Mouse (Mus musculus) lung, postnatal 0 days (tissue): ENCODE measurements around the gene Olfml2a. TPM values are rescaled to one million over a fixed set of nuclear protein-coding genes. Genes with fewer than 3 reads are reported as not detected.

Experiments
- ATAC-seq: fragments of 200-750 bp; cut with Nextera tagmentation; 2 replicates; pipeline ENCODE4 v1.8.0; 2017; ENCODE audit warnings: moderate library complexity
- DNase-seq: peaks from one replicate; pipeline ENCODE4 v3.0.0-alpha.2; 2016; ENCODE audit warnings: low spot score
- H3K27ac ChIP-seq: fragments of 300-500 bp; sonication (generic); 2 replicates; pipeline ENCODE4 v1.5.1; 2014; ENCODE audit warnings: antibody characterized with exemption, mild to moderate bottlenecking, low read length, mixed read lengths
- H3K27me3 ChIP-seq: fragments of 300-500 bp; sonication (generic); replicated peaks from 2 replicates; pipeline ENCODE4 v1.6.1; 2014; ENCODE audit warnings: low read length, mixed read lengths; ENCODE audit not compliant: insufficient read depth
- H3K36me3 ChIP-seq: fragments of 300-500 bp; sonication (generic); 2 replicates; pipeline ENCODE4 v1.6.1; 2014; ENCODE audit warnings: low read length, mixed read lengths; ENCODE audit not compliant: insufficient read depth
- H3K4me1 ChIP-seq: fragments of 300-500 bp; sonication (generic); 2 replicates; pipeline ENCODE4 v1.6.1; 2014; ENCODE audit warnings: antibody characterized with exemption, low read depth, low read length, mixed read lengths; ENCODE audit not compliant: insufficient read depth
- H3K4me2 ChIP-seq: fragments of 300-500 bp; sonication (generic); replicated peaks from 2 replicates; pipeline ENCODE4 v1.6.1; 2014; ENCODE audit warnings: low read depth, mild to moderate bottlenecking, low read length, moderate library complexity, mixed read lengths
- H3K4me3 ChIP-seq: fragments of 300-500 bp; sonication (generic); 2 replicates; pipeline ENCODE4 v1.5.1; 2014; ENCODE audit warnings: low read depth, low read length
- H3K9ac ChIP-seq: fragments of 300-500 bp; sonication (generic); replicated peaks from 2 replicates; pipeline ENCODE4 v1.6.1; 2014; ENCODE audit warnings: low read depth, mild to moderate bottlenecking
- H3K9me3 ChIP-seq: fragments of 300-500 bp; sonication (generic); 2 replicates; pipeline ENCODE4 v1.6.1; 2016; ENCODE audit warnings: low read length, mixed read lengths
- CTCF ChIP-seq: IDR thresholded peaks from 2 replicates; pipeline ENCODE4 v1.5.1; 2016; ENCODE audit warnings: antibody characterized with exemption, mild to moderate bottlenecking
- EP300 ChIP-seq: IDR thresholded peaks from 2 replicates; pipeline ENCODE4 v1.6.1; 2016; ENCODE audit warnings: antibody characterized with exemption, mild to moderate bottlenecking, control low read depth
- WGBS: fragments of 180-500 bp; shearing (Covaris S2); extraction: QIAGEN DNeasy Blood & Tissue Kit; methylation state at CpG from one replicate; pipeline ENCODE4 v1.1.7; 2014; 5-methylcytosine and 5-hydroxymethylcytosine counted together
- polyA plus RNA-seq: library from polyadenylated mRNA; unstranded; fragments of >200 nt; fragmentation: Nextera tagmentation; extraction: Ambion mirVana; gene quantifications from 2 replicates; pipeline ENCODE4 v1.2.1, GENCODE M21; 2015

Olfml2a gene
- polyA plus RNA-seq, 1 experiment from 2014 or later = 5.9 TPM

- no peak overlapping the region for H3K4me3 ChIP-seq
- ATAC-seq = no peak
- 37% methylated on average over 4 of the region's 4 CpGs for WGBS
- no peak for DNase-seq
- H3K4me1 ChIP-seq = no peaks in the 10 kb centered on the region
- H3K9me3 ChIP-seq = no peaks in the 10 kb centered on the region
- H3K27ac ChIP-seq = no peak overlapping the region
- TF ChIP-seq EP300 (no peak), CTCF (no peak)
- H3K4me2 ChIP-seq = no peak overlapping the region
- H3K27me3 ChIP-seq = no peaks in the 10 kb centered on the region
- H3K36me3 ChIP-seq = no peaks in the 10 kb centered on the region
- H3K9ac ChIP-seq = no peak overlapping the region
These were observed 16.8 kb upstream of the Olfml2a start for GRCm38 (mm10) chr2:38914965-38915364.

GRCm38 (mm10) chr2:38916947-38917691 is 14.7 kb upstream of the Olfml2a start:
- no peak for TF ChIP-seq CTCF
- no peak for TF ChIP-seq EP300
- H3K9ac ChIP-seq = no peak overlapping the region
- no peak overlapping the region for H3K4me3 ChIP-seq
- 56% methylated on average over 4 of the region's 4 CpGs for WGBS
- H3K27me3 ChIP-seq = no peaks in the 10 kb centered on the region
- H3K9me3 ChIP-seq = no peaks in the 10 kb centered on the region
- ATAC-seq (no peak), DNase-seq (no peak)
- no peak overlapping the region for H3K4me2 ChIP-seq
- H3K36me3 ChIP-seq = no peaks in the 10 kb centered on the region
- H3K4me1 ChIP-seq = no peaks in the 10 kb centered on the region
- H3K27ac ChIP-seq = no peak overlapping the region

- no peak for ATAC-seq
- no peak overlapping the region for H3K4me2 ChIP-seq
These were observed 10.4 kb upstream of the Olfml2a start for GRCm38 (mm10) chr2:38921374-38921773.

GRCm38 (mm10) chr2:38923471-38923870 is 8.3 kb upstream of the Olfml2a start:
- TF ChIP-seq CTCF (no peak), EP300 (no peak)
- peaks cover 8% of the 10 kb centered on the region; the same call in 1 of the 2 replicates for H3K4me1 ChIP-seq
- no peak overlapping the region for H3K9ac ChIP-seq
- no peak overlapping the region for H3K27ac ChIP-seq
- H3K4me2 ChIP-seq = no peak overlapping the region
- 0 out of 2 replicates have a peak, but pooled peaks cover 8% of the 10 kb centered on the region for H3K27me3 ChIP-seq
- no peaks in the 10 kb centered on the region for H3K9me3 ChIP-seq
- no peak for DNase-seq
- no peak for ATAC-seq
- H3K4me3 ChIP-seq = no peak overlapping the region
- no peaks in the 10 kb centered on the region for H3K36me3 ChIP-seq
- WGBS = 56% methylated on average over 3 of the region's 3 CpGs

More at GRCm38 (mm10) chr2:38921374-38921773, 10.4 kb upstream of the Olfml2a start:
- H3K9me3 ChIP-seq = no peaks in the 10 kb centered on the region
- TF ChIP-seq EP300 (no peak), CTCF (0 out of 2 replicates have a peak, but pooled peaks have one; percentile 11)
- no peak overlapping the region for H3K9ac ChIP-seq
- no peak overlapping the region for H3K27ac ChIP-seq
- no peaks in the 10 kb centered on the region for H3K36me3 ChIP-seq
- 37% methylated on average over 1 of the region's 1 CpGs for WGBS
- peaks cover 8% of the 10 kb centered on the region; the same call in 1 of the 2 replicates for H3K4me1 ChIP-seq
- 0 out of 2 replicates have a peak, but pooled peaks cover 8% of the 10 kb centered on the region for H3K27me3 ChIP-seq
- H3K4me3 ChIP-seq = no peak overlapping the region
- DNase-seq = no peak

- peaks cover 8% of the 10 kb centered on the region; the same call in 1 of the 2 replicates for H3K4me1 ChIP-seq
- ATAC-seq (no peak), DNase-seq (no peak)
- 0 out of 2 replicates have a peak, but pooled peaks cover 8% of the 10 kb centered on the region for H3K27me3 ChIP-seq
- no peak overlapping the region for H3K27ac ChIP-seq
- H3K9me3 ChIP-seq = no peaks in the 10 kb centered on the region
- TF ChIP-seq EP300 (no peak), CTCF (no peak)
- no peak overlapping the region for H3K4me2 ChIP-seq
- 74% methylated on average over 2 of the region's 2 CpGs for WGBS
- H3K36me3 ChIP-seq = no peaks in the 10 kb centered on the region
- no peak overlapping the region for H3K4me3 ChIP-seq
- H3K9ac ChIP-seq = no peak overlapping the region
These were observed 7.9 kb upstream of the Olfml2a start for GRCm38 (mm10) chr2:38923911-38924310.

- H3K4me1 ChIP-seq = peaks cover 8% of the 10 kb centered on the region; the same call in 1 of the 2 replicates
- TF ChIP-seq EP300 = no peak
- H3K9me3 ChIP-seq = no peaks in the 10 kb centered on the region
- H3K27ac ChIP-seq = no peak overlapping the region
- 0 out of 2 replicates have a peak, but pooled peaks cover 8% of the 10 kb centered on the region for H3K27me3 ChIP-seq
- peak overlapping the region; percentile 85; the same call in 1 of the 2 replicates for H3K4me3 ChIP-seq
- ATAC-seq (no peak), DNase-seq (no peak)
- no peaks in the 10 kb centered on the region for H3K36me3 ChIP-seq
- no peak overlapping the region for H3K9ac ChIP-seq
- WGBS = 23% methylated on average over 10 of the region's 10 CpGs
- H3K4me2 ChIP-seq = 0 out of 2 replicates have a peak overlapping the region, but pooled peaks have one; percentile 99
These were observed 7.2 kb upstream of the Olfml2a start for GRCm38 (mm10) chr2:38924571-38924970.
